Mouse (Mus musculus): ENCODE measurements around the gene Adamts16. TPM values are rescaled to one million over a fixed set of nuclear protein-coding genes. Genes with fewer than 3 reads are reported as not detected.

The Adamts16 gene
- polyA plus RNA-seq, 1 experiment = not detected

- no peak overlapping the region for H3K4me3 ChIP-seq (ENCODE audit: low read depth, low read length)
- no peak overlapping the region for H3K27ac ChIP-seq (ENCODE audit: insufficient read depth, low read length)
- no peak overlapping the region for H3K9ac ChIP-seq (ENCODE audit: low read depth, poor library complexity, severe bottlenecking)
- H3K27me3 ChIP-seq (ENCODE audit: control insufficient read depth, insufficient read depth, low read length, poor library complexity, severe bottlenecking) = no peaks in the 10 kb centered on the region
- TF ChIP-seq POLR2A (IDR thresholded peaks at IDR 0.05; ENCODE audit: insufficient read depth, low read length) (no peak), CTCF (IDR thresholded peaks at IDR 0.05; ENCODE audit: low read depth, low read length) (no peak), EP300 (IDR thresholded peaks at IDR 0.05; ENCODE audit: insufficient read depth, low read depth, low read length) (no peak)
- no peaks in the 10 kb centered on the region for H3K4me1 ChIP-seq (ENCODE audit: control insufficient read depth, insufficient read depth, low read length)
- no peaks in the 10 kb centered on the region for H3K36me3 ChIP-seq (ENCODE audit: control insufficient read depth, insufficient read depth, low read length, poor library complexity, severe bottlenecking)
- H3K9me3 ChIP-seq (replicated peaks; ENCODE audit: control insufficient read depth, insufficient read depth, low read length, poor library complexity, severe bottlenecking) = no peaks in the 10 kb centered on the region
Observed at GRCm38 (mm10) chr13:70736409-70736808, 105.2 kb downstream of the Adamts16 start.

- H3K4me1 ChIP-seq (ENCODE audit: control insufficient read depth, insufficient read depth, low read length) = no peaks in the 10 kb centered on the region
Observed at GRCm38 (mm10) chr13:70734640-70735039, 107.0 kb downstream of the Adamts16 start.

GRCm38 (mm10) chr13:70733911-70734310 lies 107.7 kb downstream of the Adamts16 start:
- H3K4me1 ChIP-seq (ENCODE audit: control insufficient read depth, insufficient read depth, low read length) = no peaks in the 10 kb centered on the region
- H3K9me3 ChIP-seq (replicated peaks; ENCODE audit: control insufficient read depth, insufficient read depth, low read length, poor library complexity, severe bottlenecking) = no peaks in the 10 kb centered on the region
- no peaks in the 10 kb centered on the region for H3K27me3 ChIP-seq (ENCODE audit: control insufficient read depth, insufficient read depth, low read length, poor library complexity, severe bottlenecking)
- H3K9ac ChIP-seq (ENCODE audit: low read depth, poor library complexity, severe bottlenecking) = no peak overlapping the region
- TF ChIP-seq POLR2A (IDR thresholded peaks at IDR 0.05; ENCODE audit: insufficient read depth, low read length) = no peak
- TF ChIP-seq EP300 (IDR thresholded peaks at IDR 0.05; ENCODE audit: insufficient read depth, low read depth, low read length) = no peak
- TF ChIP-seq CTCF (IDR thresholded peaks at IDR 0.05; ENCODE audit: low read depth, low read length) = no peak
- no peak overlapping the region for H3K27ac ChIP-seq (ENCODE audit: insufficient read depth, low read length)
- H3K36me3 ChIP-seq (ENCODE audit: control insufficient read depth, insufficient read depth, low read length, poor library complexity, severe bottlenecking) = no peaks in the 10 kb centered on the region
- no peak overlapping the region for H3K4me3 ChIP-seq (ENCODE audit: low read depth, low read length)

More at GRCm38 (mm10) chr13:70734640-70735039, 107.0 kb downstream of the Adamts16 start:
- no peaks in the 10 kb centered on the region for H3K27me3 ChIP-seq (ENCODE audit: control insufficient read depth, insufficient read depth, low read length, poor library complexity, severe bottlenecking)
- H3K27ac ChIP-seq (ENCODE audit: insufficient read depth, low read length) = no peak overlapping the region
- H3K9me3 ChIP-seq (replicated peaks; ENCODE audit: control insufficient read depth, insufficient read depth, low read length, poor library complexity, severe bottlenecking) = no peaks in the 10 kb centered on the region
- no peak overlapping the region for H3K9ac ChIP-seq (ENCODE audit: low read depth, poor library complexity, severe bottlenecking)
- TF ChIP-seq CTCF (IDR thresholded peaks at IDR 0.05; ENCODE audit: low read depth, low read length) = no peak
- TF ChIP-seq POLR2A (IDR thresholded peaks at IDR 0.05; ENCODE audit: insufficient read depth, low read length) = no peak
- no peak for TF ChIP-seq EP300 (IDR thresholded peaks at IDR 0.05; ENCODE audit: insufficient read depth, low read depth, low read length)
- no peak overlapping the region for H3K4me3 ChIP-seq (ENCODE audit: low read depth, low read length)
- no peaks in the 10 kb centered on the region for H3K36me3 ChIP-seq (ENCODE audit: control insufficient read depth, insufficient read depth, low read length, poor library complexity, severe bottlenecking)

- Histone ChIP-seq H3K36me3 (ENCODE audit: control insufficient read depth, insufficient read depth, low read length, poor library complexity, severe bottlenecking) (no peaks in the 10 kb centered on the region), H3K4me1 (ENCODE audit: control insufficient read depth, insufficient read depth, low read length) (no peaks in the 10 kb centered on the region), H3K27me3 (ENCODE audit: control insufficient read depth, insufficient read depth, low read length, poor library complexity, severe bottlenecking) (no peaks in the 10 kb centered on the region), H3K9me3 (replicated peaks; ENCODE audit: control insufficient read depth, insufficient read depth, low read length, poor library complexity, severe bottlenecking) (no peaks in the 10 kb centered on the region), H3K4me3 (ENCODE audit: low read depth, low read length) (no peak overlapping the region), H3K27ac (ENCODE audit: insufficient read depth, low read length) (no peak overlapping the region), H3K9ac (ENCODE audit: low read depth, poor library complexity, severe bottlenecking) (no peak overlapping the region)
- TF ChIP-seq EP300 (IDR thresholded peaks at IDR 0.05; ENCODE audit: insufficient read depth, low read depth, low read length) (no peak), CTCF (IDR thresholded peaks at IDR 0.05; ENCODE audit: low read depth, low read length) (no peak), POLR2A (IDR thresholded peaks at IDR 0.05; ENCODE audit: insufficient read depth, low read length) (no peak)
Observed at GRCm38 (mm10) chr13:70733206-70733605, 108.4 kb downstream of the Adamts16 start.

GRCm38 (mm10) chr13:70732781-70733180 lies 108.8 kb downstream of the Adamts16 start:
- H3K27me3 ChIP-seq (ENCODE audit: control insufficient read depth, insufficient read depth, low read length, poor library complexity, severe bottlenecking) = no peaks in the 10 kb centered on the region
- H3K4me3 ChIP-seq (ENCODE audit: low read depth, low read length) = no peak overlapping the region
- TF ChIP-seq CTCF (IDR thresholded peaks at IDR 0.05; ENCODE audit: low read depth, low read length) (no peak), EP300 (IDR thresholded peaks at IDR 0.05; ENCODE audit: insufficient read depth, low read depth, low read length) (no peak), POLR2A (IDR thresholded peaks at IDR 0.05; ENCODE audit: insufficient read depth, low read length) (no peak)
- H3K4me1 ChIP-seq (ENCODE audit: control insufficient read depth, insufficient read depth, low read length) = no peaks in the 10 kb centered on the region
- no peak overlapping the region for H3K27ac ChIP-seq (ENCODE audit: insufficient read depth, low read length)
- H3K9me3 ChIP-seq (replicated peaks; ENCODE audit: control insufficient read depth, insufficient read depth, low read length, poor library complexity, severe bottlenecking) = no peaks in the 10 kb centered on the region
- H3K9ac ChIP-seq (ENCODE audit: low read depth, poor library complexity, severe bottlenecking) = no peak overlapping the region
- H3K36me3 ChIP-seq (ENCODE audit: control insufficient read depth, insufficient read depth, low read length, poor library complexity, severe bottlenecking) = no peaks in the 10 kb centered on the region

- Histone ChIP-seq H3K4me1 (ENCODE audit: control insufficient read depth, insufficient read depth, low read length) (no peaks in the 10 kb centered on the region), H3K9me3 (replicated peaks; ENCODE audit: control insufficient read depth, insufficient read depth, low read length, poor library complexity, severe bottlenecking) (no peaks in the 10 kb centered on the region), H3K9ac (ENCODE audit: low read depth, poor library complexity, severe bottlenecking) (no peak overlapping the region), H3K27me3 (ENCODE audit: control insufficient read depth, insufficient read depth, low read length, poor library complexity, severe bottlenecking) (no peaks in the 10 kb centered on the region), H3K27ac (ENCODE audit: insufficient read depth, low read length) (no peak overlapping the region), H3K4me3 (ENCODE audit: low read depth, low read length) (no peak overlapping the region), H3K36me3 (ENCODE audit: control insufficient read depth, insufficient read depth, low read length, poor library complexity, severe bottlenecking) (no peaks in the 10 kb centered on the region)
- TF ChIP-seq CTCF (IDR thresholded peaks at IDR 0.05; ENCODE audit: low read depth, low read length) (no peak), EP300 (IDR thresholded peaks at IDR 0.05; ENCODE audit: insufficient read depth, low read depth, low read length) (no peak), POLR2A (IDR thresholded peaks at IDR 0.05; ENCODE audit: insufficient read depth, low read length) (no peak)
Observed at GRCm38 (mm10) chr13:70731349-70731748, 110.3 kb downstream of the Adamts16 start.
